Mouse (Mus musculus) megakaryocyte-erythroid progenitor cell, adult 5-6 weeks (primary cell): ENCODE results near the gene Skap1. TPM values are rescaled to one million over a fixed set of nuclear protein-coding genes. Genes with fewer than 3 reads are reported as not detected.

Source experiments
- ATAC-seq: replicated peaks from 2 replicates; pipeline ENCODE4 v1.8.0; 2016; ENCODE audit warnings: mild to moderate bottlenecking, inconsistent platforms; ENCODE audit not compliant: severe bottlenecking, poor library complexity, low FRiP score, low TSS enrichment
- total RNA-seq, 2 experiments: library from RNA; stranded (forward) in 1 of 2; stranded (reverse) in 1 of 2; fragments of 200-1000, 215-1000 nt in 1 of 2; fragments of >200 nt in 1 of 2; fragmentation: Nextera tagmentation in 1 of 2; gene quantifications; 2 replicates each; pipeline ENCODE4 v1.2.3; 2014 to 2017

Gene Skap1
- total RNA-seq (2014; fragmentation: Nextera tagmentation) (2.7 and 11.3 TPM in 2 replicates), total RNA-seq (2017) (3.7 TPM in 1 of 2 replicates, not detected in the other)

DNA sequence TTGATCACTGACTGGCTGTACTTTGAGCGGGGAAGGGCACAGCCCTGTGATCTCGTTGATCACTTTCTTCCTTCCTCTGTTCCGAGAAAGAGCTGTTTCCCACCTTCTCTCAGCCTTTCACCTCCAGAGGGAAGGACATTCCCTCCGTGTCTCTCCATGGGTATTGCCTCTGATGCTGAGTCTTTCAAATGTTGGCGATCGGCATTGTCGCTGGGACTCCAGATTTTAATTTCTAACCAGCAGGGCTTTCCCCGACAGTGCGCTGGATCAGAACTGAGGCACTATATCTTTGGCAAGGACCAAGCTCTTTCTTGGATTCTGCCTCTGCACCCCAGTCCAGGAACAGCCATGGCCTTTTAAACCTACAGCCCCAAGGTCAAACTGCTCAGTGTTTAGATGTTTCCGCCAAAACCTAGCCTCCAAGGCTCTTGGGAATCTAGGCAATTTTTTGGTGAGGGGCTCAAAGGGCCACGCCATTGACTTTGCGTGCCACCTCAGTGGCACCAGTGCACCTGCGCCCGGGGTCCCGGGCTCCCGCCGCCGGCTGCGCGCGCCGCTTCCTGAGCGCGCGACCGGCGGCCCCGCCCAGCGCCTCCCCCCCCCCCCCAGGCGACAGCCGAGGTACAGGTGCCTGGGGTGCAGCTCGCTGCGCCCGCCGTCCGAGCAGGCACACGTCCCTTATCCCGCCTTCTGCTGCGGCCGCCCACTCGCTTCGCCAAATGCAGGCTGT lies at the start of gene Skap1:
Gene Skap1 (plus strand): TSS at position 608 of the 730 bp plus-strand sequence.
- ATAC-seq = no peak

DNA sequence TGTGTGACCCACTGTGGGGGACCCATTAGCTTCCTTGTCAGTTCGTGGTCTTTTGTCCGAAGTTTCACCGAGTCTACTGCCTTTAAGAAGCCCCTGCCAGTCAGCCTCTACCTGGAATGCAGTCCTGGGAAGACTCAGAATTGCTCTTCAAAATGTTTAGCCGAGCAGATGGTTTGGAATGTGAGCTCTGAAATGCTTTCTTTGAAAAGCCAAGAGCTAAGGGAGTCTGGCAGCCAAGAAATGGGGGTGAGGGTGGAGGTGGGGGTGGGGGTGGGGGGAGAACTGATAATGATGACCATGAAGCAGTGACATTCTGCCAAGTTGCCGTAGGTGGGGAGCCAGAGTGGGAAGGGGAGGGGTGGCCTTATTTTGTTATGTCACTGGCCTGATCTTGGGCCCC lies 43.3 kb upstream of the Skap1 start:
- no peak for ATAC-seq

DNA sequence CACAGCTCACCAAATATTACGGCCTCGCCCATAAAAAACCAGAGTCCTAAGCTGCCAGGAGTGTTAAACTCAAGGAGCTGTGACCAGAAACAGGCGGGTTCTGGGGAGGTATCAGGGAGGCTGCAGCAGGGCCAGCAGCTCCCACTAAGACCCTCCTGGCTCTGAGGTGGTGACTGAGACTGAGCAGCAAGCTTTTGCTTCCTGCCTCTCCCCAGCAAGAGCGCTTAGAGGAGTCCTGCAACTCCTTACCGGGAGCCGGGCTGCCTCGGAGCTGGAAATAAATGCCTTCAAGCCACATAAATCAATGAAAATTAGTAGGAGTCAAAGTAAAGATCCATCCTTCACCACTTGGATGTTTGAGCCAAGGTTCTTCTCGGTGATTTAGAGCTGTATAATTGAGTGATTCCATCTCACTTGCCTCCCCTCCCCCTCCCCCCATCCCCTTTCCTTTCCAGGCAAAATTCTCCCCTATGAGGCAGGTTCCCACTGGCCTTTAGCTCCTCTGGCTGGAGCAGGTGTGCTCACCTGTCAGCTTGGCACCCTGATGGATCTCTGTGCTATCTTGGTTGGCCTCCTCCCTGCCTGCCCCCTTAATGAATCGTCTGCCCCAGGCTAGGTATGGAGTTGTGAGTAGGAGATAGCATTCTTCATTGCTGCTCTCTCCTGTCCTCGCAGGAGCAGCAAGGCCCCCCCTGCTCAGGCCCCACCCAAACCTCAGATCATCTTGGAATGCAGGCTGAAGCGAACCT lies 42.7 kb upstream of the Skap1 start:
- ATAC-seq = no peak

DNA sequence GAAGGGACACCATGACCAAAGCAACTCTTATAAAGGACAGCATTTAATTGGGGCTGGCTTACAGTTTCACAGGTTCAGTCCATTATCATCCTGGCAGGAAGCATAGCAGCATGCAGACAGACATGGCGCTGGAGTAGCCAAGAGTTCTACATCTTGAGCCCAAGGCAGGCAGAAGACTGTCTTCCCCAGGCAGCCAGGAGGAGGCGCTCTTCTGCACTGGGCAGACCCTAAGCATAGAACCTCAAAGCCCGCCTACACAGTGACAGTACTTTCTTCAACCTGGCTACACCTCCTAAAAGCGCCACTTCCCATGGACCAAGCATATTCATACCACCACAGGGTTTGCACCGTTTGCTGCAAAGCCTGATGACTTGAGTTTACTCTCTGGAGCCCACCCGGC lies 39.2 kb upstream of the Skap1 start:
- ATAC-seq = no peak

DNA sequence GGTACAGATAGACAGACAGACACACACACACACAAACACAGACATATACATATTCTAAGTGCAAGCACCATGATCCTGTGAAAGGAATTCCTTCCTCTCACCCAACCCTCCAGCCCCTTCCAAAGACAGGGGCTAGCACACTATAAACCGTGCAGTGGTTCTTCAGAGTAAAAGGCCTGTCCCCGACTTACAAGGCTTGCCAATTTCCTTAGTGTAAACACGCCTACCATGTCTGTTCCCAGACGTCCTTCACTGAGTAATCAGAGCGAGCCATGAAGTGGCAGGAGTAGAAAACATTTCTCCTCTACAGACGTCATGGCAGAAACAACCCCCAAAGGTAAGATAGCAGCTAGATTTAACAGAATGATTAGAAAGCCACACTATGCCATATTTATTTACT lies 38.2 kb upstream of the Skap1 start:
- no peak for ATAC-seq

DNA sequence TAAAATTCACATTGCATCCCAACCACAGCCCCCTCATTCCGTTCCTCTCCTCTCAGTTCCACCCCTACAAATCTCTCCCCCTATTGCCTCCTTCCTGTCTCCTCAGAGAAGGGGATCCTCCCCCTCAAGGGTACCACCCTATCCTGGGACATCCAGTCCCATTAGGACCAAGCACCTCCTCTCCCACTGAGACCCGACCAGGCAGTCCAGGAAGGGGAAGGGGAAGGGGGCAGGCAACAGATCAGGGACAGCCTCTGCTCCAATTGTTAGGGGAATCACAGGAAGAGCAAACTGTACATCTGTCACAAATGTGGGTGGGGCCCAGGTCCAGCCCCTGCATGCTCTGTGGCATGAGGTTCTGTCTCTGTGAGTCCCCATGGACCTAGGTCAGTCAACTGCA lies 37.6 kb upstream of the Skap1 start:
- ATAC-seq = no peak

DNA sequence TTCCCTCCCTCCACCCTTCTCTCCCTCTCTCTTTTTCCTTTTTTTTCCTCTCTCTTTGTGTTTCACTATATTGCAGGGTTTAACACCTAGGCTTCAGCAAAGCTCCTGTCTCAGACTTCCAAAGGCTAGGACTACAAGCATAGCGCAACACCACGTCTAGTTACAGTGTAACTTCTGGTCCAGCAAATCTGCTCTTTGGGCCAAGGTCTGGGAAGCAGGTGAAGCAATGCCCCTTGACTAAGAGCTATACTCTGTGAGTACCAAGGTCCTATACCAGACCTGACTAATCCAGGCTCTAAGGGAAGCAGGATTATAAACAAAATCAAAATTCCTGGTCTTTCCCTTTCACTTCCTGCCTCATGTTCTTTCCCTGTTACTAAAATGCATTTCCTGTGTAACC lies 35.3 kb upstream of the Skap1 start:
- ATAC-seq = no peak

DNA sequence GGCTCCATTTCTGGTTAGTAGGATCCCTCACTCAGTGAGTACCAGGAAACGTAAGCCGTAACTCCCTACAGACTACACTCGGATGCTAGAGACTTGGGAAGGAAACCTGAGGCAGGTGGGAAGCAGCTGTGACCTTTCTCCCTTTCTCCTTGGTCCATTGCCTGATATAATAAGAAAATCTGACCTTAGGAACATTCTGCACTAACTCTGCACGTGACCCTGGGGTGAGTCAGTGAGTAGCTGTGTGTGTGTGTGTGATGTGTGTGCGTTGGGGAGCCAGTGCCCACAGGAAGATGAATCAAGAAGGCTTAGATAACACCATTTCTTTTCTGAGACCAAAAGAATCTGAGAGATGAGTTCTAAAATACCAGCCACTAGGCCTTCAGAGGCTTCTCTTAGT lies 34.5 kb upstream of the Skap1 start:
- no peak for ATAC-seq

DNA sequence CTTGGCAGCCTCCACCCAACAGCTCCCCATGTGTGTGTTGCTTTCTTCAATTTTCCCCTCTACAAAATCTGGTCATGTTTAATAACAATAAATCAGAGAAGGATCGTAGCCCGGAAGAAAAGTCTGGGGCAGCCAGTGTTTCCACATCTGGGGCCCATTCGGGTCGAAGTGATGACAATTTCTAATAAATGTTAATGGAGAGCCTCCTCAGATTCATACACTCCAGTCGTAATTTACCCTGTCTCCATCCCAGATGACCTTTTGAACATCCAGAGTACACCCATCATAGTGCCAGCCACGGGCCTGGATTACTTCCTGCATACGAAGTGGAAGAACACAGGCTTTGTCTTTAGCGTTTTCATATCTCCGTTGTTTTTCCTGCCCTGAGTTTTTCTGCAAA lies 32.5 kb upstream of the Skap1 start:
- ATAC-seq = no peak

DNA sequence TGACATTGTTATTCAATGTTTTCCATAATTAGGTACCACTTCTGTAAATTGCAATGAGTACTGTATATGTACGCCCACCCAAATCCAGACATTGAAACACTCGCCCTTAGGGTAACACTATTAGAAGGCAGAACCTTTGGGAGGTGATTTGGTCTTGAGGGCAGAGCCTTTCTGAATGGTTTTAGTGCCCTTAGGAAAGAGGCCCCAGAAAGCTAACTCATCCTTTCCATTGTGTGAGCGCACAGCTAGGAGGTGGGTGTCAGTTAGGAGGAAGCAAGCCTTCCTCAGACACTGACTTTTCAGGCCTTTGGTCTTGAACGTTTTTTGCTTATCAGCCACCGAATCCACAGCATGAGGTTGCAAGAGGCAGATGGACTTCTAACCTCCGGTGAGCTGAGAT lies 29.5 kb upstream of the Skap1 start:
- ATAC-seq = no peak

DNA sequence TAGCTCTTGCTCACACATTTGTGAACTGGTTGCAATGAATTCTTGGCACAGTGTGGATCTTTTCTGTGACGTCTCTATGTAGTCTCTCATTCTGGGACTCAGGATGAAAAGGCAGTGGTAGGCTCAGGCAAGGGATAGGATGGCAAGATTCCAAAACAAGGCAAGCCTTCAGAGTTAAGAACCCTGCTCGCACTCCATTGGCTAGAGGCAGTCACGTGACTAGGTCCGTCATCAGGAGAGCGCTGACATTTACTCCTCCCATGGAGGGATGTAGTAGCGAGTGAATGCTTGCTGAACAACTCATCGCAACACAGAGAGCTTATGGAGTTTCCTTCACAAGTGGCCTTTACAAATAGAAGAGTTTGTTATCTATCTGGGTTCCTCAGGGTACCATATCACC lies 27.9 kb upstream of the Skap1 start:
- ATAC-seq = no peak

DNA sequence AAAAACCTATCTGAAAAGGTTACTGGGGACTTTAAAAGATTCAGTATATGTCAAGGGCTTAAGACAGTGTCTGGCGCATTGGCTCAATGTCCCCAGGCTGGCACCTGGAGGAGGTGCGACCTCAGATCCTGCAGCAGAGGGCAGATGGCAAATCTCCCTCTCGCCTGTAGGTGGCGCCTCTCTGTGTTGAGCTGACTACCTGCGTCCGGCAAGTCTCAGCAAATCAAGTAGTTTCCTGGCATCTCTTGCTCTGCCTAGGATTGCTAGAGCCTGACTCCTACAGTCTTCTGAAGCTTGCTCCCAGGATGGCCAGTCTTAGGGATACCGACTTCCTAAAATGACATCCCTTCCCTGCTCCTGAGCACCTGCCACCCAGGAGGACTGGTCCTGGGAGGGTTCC lies 25.6 kb upstream of the Skap1 start:
- peak; percentile 80 for ATAC-seq

DNA sequence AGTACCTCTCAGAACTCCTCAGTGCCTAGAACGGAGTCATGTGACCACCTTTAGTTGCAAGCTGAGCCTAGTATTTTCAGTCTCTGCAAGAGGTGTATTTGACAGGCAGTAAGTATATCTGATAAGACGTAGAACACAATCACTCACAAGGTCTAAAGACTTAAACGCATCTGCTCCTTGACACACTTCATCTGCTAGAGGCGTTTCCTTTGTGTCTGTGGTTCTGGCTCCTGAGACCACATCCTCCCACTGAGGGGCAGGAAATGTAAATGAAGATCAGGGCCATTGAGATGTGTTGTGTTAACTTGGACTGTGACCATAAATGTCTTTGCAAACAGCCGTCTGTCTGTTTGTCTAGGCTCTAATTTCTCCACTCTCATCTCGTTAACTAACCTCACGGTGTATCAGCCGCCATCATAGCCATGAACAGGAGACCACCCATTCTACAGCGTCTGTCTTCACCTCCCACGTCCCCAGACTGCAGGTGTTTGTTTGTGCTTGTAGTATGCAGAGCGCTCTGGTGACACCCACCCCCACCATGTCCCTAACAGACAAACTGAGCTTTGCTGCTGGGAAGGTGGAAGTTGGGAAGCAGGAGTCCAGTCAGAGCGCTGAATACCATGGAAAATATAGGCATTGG lies 22.7 kb upstream of the Skap1 start:
- ATAC-seq = no peak

DNA sequence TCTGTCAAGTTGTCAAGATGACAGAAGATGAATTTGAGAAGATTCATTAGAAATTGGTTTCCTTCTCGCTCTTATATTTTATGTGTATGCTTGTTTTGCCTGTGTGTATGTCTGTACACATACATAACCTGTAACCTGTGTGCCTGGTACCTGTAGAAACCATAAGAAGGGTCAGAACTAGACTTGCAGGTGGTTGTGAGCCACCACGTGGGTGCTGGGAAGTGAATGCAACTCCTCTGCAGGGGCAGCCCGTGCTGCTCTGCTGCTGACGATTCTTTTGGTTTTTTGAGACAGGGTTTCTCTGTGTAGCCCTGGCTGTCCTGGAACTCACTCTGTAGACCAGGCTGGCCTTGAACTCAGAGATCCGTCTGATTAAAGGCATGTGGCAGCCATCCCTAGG lies 21.9 kb upstream of the Skap1 start:
- ATAC-seq = no peak

DNA sequence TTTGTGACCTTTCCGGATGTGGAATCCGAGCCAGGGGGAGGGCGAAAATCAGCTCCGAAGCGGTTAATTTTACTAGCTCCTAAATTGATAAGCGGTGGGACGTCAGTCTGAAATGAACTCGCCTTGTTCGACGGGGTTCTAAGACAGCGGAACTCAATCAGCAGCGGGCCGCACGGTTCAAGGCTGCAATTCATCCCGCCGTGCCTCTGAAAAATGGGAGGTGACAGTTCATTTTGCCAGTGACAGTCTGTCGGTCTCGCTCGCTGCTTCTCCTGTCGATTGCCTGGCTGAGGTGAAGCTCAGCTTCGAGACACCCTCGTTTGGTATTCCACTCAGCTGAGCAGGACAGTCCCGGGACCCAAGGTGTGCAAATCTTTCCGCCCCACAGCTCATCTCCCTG lies 16.5 kb upstream of the Skap1 start:
- ATAC-seq = no peak

DNA sequence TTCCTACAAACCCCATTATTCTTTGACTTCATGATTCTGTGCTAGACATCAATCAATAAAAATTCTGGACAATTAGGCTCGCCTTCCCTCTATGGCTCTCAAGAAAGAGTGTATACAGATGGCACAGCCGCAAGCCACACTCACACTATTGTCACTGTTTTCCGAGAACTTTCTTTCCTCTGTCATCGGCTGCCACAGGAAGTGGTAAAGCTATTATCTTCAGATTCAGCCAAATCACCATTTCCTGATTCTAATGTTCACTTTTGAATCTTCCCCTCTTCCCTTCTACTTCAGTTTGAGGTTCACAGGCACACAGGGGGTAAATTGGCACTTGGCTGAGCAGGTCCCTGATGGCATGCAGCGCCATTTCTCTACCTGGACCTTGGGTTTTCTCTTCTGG lies 9.3 kb upstream of the Skap1 start:
- no peak for ATAC-seq

DNA sequence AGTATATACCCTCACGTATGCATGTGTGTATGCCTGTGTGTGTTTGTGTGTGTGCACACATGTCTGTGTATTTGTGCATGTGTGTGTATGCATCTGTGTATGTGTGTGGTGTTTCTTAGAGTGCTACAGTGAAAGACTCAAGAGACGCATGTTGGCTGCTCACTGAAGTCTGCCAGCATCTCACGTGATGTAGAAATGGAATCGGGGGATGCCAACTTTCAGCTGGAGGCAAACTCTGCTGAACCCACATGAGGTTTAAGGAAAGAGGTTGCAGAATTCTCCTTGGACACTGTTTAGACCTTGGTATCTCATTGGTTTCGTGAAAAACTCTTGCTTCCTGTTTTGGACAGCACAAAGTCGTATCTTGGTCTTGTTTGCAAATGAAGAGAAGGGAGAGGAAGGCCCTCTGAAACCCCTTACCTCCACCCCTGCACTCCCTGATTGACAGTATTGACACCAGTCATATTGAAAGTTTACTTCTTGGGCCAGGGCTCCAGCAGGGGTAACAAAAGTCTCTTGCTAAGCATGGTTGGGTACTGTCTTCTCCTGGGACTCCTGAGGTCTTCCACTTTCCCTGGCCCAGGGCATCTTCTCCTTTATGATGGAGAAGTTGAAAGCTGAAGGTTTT lies 8.6 kb upstream of the Skap1 start:
- no peak for ATAC-seq

DNA sequence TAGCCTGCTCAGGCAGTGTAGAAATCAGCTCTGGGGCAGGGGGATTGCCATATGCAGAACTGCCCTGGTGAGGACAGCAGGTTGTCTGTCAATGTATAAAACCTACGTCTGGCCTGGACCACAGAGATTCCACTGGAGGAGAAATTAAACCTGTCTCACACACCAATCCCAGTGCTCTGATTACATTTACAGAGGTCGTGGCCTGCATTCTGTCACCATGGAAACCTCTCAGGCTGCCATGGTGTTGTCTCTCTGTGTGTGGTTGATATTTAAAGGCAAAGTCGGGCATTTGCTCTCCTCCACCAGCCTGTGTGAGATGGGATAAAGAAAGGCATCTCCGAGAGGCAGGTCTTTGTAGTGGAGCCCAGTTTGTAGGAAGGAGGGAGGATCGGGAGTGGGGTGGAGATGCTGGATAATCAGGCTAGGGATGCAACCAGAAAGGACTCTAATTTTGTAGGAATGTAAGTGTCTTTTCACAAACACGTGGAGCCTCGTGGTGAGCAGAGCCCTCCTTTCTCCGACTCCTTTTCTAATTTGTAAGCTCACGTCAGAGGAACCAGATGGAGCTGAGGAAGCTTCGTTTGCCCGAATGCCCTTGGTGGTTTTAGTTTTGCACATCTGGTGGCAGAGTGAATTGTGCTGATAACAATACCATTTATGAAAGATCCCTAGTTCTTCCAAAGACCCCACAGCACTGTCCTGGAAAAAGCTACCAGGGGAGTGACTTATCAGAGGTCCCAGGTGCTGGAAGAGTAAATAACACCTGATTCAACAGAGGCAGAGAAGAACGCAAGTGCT lies 7.7 kb upstream of the Skap1 start:
- ATAC-seq = no peak

DNA sequence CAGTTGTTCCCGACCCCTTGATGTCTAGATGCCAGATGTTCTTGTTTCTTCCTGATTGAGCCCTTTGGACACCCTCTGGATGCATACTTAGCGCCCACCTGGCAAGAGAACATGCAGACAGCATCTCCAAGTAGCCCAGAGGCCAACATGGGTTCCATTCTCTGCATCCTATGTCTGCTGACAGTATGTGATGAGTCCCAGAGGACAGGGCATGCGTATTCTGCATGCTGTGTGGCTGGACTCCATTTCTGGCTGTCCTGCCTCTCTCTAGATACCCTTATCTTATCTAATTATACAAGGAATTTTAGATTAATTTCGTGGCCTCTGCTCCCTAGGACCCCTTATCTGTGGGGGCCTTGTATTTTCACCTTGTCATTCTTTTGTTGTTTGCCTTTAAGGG lies 2.6 kb upstream of the Skap1 start:
- no peak for ATAC-seq
